Mouse (Mus musculus): ENCODE data around the gene Lcat. TPM values are rescaled to one million over a fixed set of nuclear protein-coding genes. Genes with fewer than 3 reads are reported as not detected.

Lcat gene
- polyA plus RNA-seq, 1 experiment from 2014 or later: 1.5 TPM

DNA sequence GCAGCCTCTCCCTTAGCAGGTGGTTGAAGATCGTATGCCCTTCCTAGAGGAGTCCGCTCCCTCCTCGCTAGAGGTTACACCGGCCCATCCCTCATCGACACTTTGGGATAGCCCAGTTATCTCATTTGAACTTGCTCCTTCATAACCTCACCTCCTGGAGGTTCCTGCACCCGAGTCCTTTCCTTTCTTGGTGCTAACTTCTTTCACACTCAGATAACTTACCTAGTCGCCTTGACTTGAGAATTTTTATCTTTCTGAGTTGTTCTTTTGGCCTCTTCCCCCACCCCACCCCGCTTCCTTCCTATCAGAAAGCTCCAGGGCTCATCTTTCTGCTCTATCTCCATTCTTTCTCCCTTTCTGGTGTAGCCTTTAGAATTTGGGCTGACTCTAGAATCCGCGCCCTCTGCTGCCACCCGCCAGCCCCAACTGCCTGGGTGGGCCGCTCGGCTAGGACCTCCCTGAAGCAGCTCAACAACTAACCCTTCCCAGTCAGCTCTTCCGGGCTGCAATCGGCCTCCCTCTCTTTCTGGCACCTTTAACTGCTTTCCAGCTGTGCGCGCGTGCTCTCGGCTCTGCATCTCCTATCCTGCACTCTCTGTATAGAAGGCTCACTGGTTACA lies 23.6 kb upstream of the Lcat start:
- peak overlapping the region; percentile 97 for H3K9ac ChIP-seq
- ATAC-seq (ENCODE audit: extremely low read depth, insufficient number of reproducible peaks, low FRiP score, low TSS enrichment): 0 out of 2 replicates have a peak, but pooled peaks have one; percentile 6

DNA sequence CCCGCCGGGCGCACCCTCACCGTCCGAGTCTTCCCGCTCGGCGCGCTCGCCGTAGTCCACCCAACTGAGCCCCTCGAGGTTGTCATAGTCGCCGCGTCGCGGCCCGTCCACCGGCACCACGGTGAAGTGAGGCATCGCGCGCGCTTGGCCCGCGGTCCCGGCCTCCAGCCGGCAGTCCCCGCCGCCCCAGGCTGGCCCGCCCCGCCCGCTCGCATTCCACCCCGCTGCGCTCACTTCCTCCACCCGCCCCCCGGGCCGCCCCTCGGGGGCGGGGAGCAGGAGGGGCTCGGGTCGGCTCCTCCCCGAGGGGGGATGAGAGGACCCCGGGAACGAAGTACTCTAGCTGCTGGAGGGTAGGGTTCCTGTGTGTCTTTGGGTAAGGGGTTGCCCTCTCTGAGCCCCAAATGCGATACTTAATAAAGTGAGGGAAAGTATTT lies 22.7 kb upstream of the Lcat start, which contains the start of gene Slc12a4:
TSS of gene Slc12a4 (minus strand) at position 193 of the 437 bp plus-strand sequence.
- H3K9me3 ChIP-seq: no peaks in the 10 kb centered on the region
- peak within 1 kb of the TSS; percentile 90 for H3K4me3 ChIP-seq
- peak within 1 kb of the TSS; percentile 97 for H3K9ac ChIP-seq
- 0 out of 2 replicates have a peak, but pooled peaks cover 6% of the 10 kb centered on the region for H3K36me3 ChIP-seq
- peak; percentile 78 for ATAC-seq (ENCODE audit: extremely low read depth, insufficient number of reproducible peaks, low FRiP score, low TSS enrichment)
- peaks cover 66% of the 10 kb centered on the region for H3K4me1 ChIP-seq
- WGBS: 1% methylated on average over 46 of the region's 47 CpGs
- H3K27me3 ChIP-seq (replicated peaks): no peaks in the 10 kb centered on the region
- H3K27ac ChIP-seq (replicated peaks): peak within 1 kb of the TSS; percentile 95
- H3K4me2 ChIP-seq: peak within 1 kb of the TSS; percentile 77

More for the DNA sequence above, 23.6 kb upstream of the Lcat start:
- Histone ChIP-seq H3K36me3 (0 out of 2 replicates have a peak, but pooled peaks cover 6% of the 10 kb centered on the region), H3K9me3 (no peaks in the 10 kb centered on the region), H3K4me1 (peaks cover 58% of the 10 kb centered on the region), H3K4me3 (peak overlapping the region; percentile 90), H3K27ac (replicated peaks) (peak overlapping the region; percentile 95), H3K27me3 (replicated peaks) (no peaks in the 10 kb centered on the region), H3K4me2 (peak overlapping the region; percentile 77)
- 5% methylated on average over 19 of the region's 19 CpGs for WGBS

DNA sequence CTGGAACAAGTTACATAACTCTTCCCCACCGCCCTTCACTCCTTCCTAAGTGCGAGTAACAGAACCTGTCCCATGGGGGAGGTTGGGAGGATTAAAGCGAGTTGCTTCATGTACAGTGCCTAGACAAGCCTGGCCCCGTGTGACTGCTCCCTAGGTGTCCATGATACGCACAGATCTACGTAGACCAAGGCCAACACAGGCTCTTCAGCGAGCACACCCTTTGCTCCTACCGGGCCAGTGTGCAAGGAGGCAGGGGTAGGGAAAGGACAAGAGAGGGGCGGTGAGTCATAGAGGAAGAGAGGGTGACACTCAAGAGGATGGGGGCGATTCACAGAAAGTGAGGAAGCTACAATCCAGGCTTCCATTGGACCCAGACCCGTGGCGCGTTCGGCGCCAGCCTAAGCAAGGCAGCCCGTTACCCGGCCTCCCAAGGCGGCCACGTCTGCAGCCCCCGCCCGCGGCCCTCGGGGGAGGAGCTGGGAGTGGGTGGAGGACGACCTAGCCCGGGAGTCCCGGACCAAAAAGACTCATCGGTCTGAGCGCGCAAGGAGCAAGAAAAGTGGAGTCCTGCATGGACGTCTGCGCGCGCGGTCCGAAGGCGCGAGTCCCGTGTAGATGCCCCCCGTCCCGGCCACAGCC lies 22.2 kb upstream of the Lcat start:
- Histone ChIP-seq H3K9me3 (no peaks in the 10 kb centered on the region), H3K27me3 (replicated peaks) (no peaks in the 10 kb centered on the region), H3K4me2 (peak overlapping the region; percentile 77), H3K36me3 (peaks cover 10% of the 10 kb centered on the region), H3K27ac (replicated peaks) (peak overlapping the region; percentile 95), H3K4me3 (peak overlapping the region; percentile 90), H3K9ac (peak overlapping the region; percentile 97), H3K4me1 (peaks cover 66% of the 10 kb centered on the region)
- peak; percentile 39; the same call in 1 of the 2 replicates for ATAC-seq (ENCODE audit: extremely low read depth, insufficient number of reproducible peaks, low FRiP score, low TSS enrichment)
- WGBS: 1% methylated on average over 40 of the region's 40 CpGs

DNA sequence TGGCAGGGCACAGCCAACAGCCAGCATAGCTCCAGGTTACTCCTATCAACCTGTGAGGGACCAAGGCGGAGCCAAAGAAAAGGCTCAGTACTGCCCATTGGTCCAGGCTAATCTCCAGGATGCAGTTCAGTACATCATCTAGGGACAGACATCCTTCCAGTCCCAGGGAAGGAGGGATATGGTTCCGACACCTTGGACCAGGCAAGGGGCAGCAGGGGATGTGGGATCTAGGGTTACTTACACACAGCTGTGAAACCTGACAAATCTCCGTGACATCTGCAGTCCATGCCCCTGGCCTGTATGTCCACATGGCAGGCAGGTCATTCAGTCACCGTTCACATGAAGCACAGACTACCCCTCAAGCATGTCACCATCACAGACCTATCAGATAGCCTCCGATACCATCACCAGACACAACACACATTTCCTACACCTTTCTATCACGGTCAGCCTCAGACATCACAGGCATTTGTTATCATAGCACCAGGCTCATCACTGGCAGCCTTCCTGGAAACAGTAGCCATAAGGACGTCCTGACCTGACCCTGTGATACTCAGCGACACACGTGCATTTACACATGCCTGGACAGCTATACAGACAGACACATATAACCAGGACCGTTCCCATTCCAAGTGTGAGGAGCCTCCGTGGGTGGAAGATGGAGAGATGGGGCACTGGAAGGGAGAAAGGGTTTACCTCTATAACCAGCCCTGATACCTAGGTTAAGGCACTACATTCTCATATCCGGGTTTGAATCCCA lies 21.5 kb upstream of the Lcat start:
- H3K9ac ChIP-seq: peak overlapping the region; percentile 97
- H3K36me3 ChIP-seq: peaks cover 17% of the 10 kb centered on the region
- no peak for ATAC-seq (ENCODE audit: extremely low read depth, insufficient number of reproducible peaks, low FRiP score, low TSS enrichment)
- WGBS: 42% methylated on average over 12 of the region's 12 CpGs
- H3K27ac ChIP-seq (replicated peaks): peak overlapping the region; percentile 95
- H3K4me2 ChIP-seq: peak overlapping the region; percentile 77
- H3K9me3 ChIP-seq: no peaks in the 10 kb centered on the region
- H3K27me3 ChIP-seq (replicated peaks): no peaks in the 10 kb centered on the region
- H3K4me1 ChIP-seq: peaks cover 69% of the 10 kb centered on the region
- H3K4me3 ChIP-seq: peak overlapping the region; percentile 90

DNA sequence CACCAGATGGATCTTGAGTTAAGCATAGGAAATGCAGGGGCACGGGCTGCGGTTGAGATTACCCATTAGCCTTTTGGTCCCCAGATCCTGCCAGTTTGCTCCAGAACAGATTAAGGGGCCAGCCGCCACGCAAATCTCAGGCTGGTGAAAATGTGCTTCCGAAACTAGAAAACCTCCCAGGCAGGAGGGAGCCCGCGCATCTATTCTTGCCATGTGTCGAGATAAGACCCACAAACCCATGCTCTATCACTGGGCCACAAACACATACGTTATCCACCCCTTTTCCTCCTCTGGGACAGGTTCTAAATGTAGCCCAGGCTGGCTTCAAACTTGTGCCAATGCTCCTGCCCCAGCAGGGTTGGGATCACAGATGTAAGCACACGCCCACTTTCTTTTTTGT lies 18.4 kb upstream of the Lcat start:
- no peak overlapping the region for H3K27ac ChIP-seq (replicated peaks)
- H3K4me3 ChIP-seq: no peak overlapping the region
- no peaks in the 10 kb centered on the region for H3K27me3 ChIP-seq (replicated peaks)
- no peak for ATAC-seq (ENCODE audit: extremely low read depth, insufficient number of reproducible peaks, low FRiP score, low TSS enrichment)
- no peaks in the 10 kb centered on the region for H3K9me3 ChIP-seq
- H3K4me2 ChIP-seq: no peak overlapping the region
- WGBS: 67% methylated on average over 10 of the region's 10 CpGs
- peaks cover 71% of the 10 kb centered on the region for H3K4me1 ChIP-seq
- H3K36me3 ChIP-seq: peaks cover 44% of the 10 kb centered on the region
- no peak overlapping the region for H3K9ac ChIP-seq

DNA sequence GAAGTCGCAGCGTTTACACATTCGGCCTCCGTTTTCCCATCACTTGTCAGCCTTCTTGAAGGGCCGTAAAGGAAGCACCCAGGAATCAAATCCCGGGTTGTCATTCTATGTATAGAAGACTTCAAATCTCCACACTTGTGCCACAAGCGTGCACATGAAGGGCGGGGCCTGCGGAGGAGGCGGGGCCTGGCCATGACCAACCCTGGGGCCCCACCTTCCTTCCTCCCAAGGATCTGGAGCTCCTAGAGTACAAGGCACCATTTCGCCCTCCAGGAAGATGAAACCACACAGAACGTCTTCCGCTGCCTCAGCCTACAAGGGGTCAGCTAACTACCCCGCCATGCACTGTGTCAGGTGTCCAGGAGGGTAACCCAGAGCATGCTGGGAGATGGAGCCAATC lies 17.9 kb upstream of the Lcat start:
- Histone ChIP-seq H3K27ac (replicated peaks) (no peak overlapping the region), H3K36me3 (peaks cover 49% of the 10 kb centered on the region), H3K4me1 (peaks cover 70% of the 10 kb centered on the region), H3K9me3 (no peaks in the 10 kb centered on the region), H3K9ac (no peak overlapping the region), H3K4me3 (no peak overlapping the region), H3K4me2 (no peak overlapping the region), H3K27me3 (replicated peaks) (no peaks in the 10 kb centered on the region)
- ATAC-seq (ENCODE audit: extremely low read depth, insufficient number of reproducible peaks, low FRiP score, low TSS enrichment): no peak
- WGBS: 74% methylated on average over 14 of the region's 14 CpGs

DNA sequence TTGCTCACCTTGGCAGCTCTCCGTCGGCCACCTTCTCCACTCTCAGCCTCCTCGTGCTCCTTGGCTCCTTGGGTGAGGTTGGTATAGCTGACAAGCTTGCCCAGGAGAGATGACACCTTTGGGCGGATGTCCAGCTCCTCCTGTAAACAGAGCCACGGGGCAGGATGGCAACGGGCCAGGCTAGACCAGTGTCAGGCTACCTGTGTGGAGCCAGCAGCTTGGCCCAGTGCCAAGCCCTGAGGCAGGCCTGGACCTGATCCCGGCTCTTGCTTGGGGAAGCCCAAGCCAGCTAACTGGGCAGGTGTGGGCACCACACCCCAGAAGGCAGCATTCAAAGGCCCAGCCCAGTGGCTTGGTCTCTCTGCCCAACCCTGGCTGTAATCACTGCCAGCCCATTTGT lies 16.2 kb upstream of the Lcat start:
- Histone ChIP-seq H3K4me2 (no peak overlapping the region), H3K4me1 (peaks cover 62% of the 10 kb centered on the region), H3K4me3 (no peak overlapping the region), H3K9me3 (no peaks in the 10 kb centered on the region), H3K36me3 (peaks cover 66% of the 10 kb centered on the region), H3K27ac (replicated peaks) (no peak overlapping the region), H3K9ac (no peak overlapping the region), H3K27me3 (replicated peaks) (no peaks in the 10 kb centered on the region)
- ATAC-seq (ENCODE audit: extremely low read depth, insufficient number of reproducible peaks, low FRiP score, low TSS enrichment): no peak
- WGBS: 75% methylated on average over 7 of the region's 7 CpGs

DNA sequence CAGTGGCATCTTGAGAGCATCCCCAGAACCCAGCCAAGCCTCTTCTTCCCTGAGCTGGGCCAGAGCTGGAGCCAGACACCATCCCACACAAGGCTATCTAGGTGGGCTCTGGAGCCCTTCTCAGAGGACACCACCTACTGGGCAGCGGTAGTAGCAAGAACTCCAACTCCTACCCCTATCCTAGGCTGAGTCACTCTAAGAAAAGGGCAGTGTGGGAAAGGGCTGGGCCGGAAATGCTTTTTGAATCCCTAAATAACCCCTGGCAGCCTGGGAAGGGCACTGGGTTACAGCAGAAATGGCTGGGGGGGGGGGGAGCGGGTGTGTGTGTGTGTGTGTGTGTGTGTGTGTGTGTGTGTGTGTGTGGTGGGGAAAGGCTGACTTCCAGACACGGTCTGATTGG lies 14.6 kb upstream of the Lcat start:
- Histone ChIP-seq H3K4me3 (no peak overlapping the region), H3K36me3 (peaks cover 76% of the 10 kb centered on the region), H3K9ac (no peak overlapping the region; the same call in 1 of the 2 replicates), H3K9me3 (no peaks in the 10 kb centered on the region), H3K27ac (replicated peaks) (0 out of 2 replicates have a peak overlapping the region, but pooled peaks have one; percentile 24), H3K27me3 (replicated peaks) (no peaks in the 10 kb centered on the region), H3K4me1 (peaks cover 47% of the 10 kb centered on the region), H3K4me2 (no peak overlapping the region)
- WGBS: 55% methylated on average over 3 of the region's 4 CpGs
- ATAC-seq (ENCODE audit: extremely low read depth, insufficient number of reproducible peaks, low FRiP score, low TSS enrichment): no peak

DNA sequence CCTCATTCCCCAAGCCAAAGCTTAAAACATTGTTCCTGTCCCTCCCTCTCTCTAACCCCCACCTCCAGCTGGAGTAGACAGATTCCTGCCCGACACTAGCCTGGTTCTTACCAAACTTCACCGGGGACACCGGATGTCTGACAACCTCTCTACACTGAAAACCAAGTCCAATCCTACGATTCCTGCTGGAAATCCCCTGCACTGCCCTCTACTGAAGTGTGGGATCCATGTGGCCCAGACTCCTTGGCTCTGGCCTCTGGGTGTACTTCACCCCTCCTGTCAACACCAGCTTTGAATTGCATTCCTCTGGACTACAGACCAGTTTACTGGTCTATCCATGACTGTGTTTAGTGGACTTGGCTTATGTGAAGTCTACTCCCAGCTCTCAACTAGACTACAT lies 13.4 kb upstream of the Lcat start:
- no peak overlapping the region for H3K9ac ChIP-seq
- H3K27me3 ChIP-seq (replicated peaks): no peaks in the 10 kb centered on the region
- H3K9me3 ChIP-seq: no peaks in the 10 kb centered on the region
- H3K4me1 ChIP-seq: peaks cover 38% of the 10 kb centered on the region
- H3K36me3 ChIP-seq: peaks cover 88% of the 10 kb centered on the region
- no peak overlapping the region for H3K4me2 ChIP-seq
- H3K27ac ChIP-seq (replicated peaks): peak overlapping the region; percentile 13; the same call in 1 of the 2 replicates
- WGBS: 51% methylated on average over 4 of the region's 4 CpGs
- ATAC-seq (ENCODE audit: extremely low read depth, insufficient number of reproducible peaks, low FRiP score, low TSS enrichment): no peak
- H3K4me3 ChIP-seq: no peak overlapping the region

DNA sequence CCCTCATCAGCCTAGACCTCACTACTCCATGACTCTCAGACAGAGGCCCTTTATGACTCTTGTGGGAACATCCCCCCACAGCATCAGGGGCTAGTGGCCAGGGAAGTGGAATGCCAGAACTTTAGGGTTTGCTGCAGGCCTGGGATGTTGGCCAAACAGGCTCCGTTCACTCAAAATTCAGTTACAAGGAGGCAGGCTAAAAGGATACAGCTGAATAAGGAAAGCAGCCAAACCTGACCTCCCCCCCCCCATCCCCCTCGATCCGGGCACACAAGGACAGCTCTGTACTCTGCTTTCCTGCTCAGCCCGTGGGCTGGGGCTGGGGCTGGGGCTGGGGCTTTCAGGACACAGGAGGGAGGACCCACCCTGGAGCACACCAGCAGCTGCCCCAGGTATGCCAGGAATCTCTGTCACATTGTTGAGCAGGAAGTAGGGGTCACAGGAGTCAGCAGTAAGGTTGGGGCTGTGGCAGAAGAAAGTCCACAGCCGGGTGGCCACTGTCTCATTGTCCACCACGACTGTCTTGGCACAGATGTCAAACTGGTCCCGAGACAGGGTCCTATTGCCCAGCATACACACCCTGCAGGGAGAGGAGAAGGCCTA lies 8.0 kb upstream of the Lcat start:
- WGBS: 25% methylated on average over 7 of the region's 7 CpGs
- H3K9me3 ChIP-seq: no peaks in the 10 kb centered on the region
- H3K4me1 ChIP-seq: peaks cover 40% of the 10 kb centered on the region
- no peaks in the 10 kb centered on the region for H3K27me3 ChIP-seq (replicated peaks)
- 0 out of 2 replicates have a peak overlapping the region, but pooled peaks have one; percentile 13 for H3K9ac ChIP-seq
- peaks cover 99% of the 10 kb centered on the region for H3K36me3 ChIP-seq
- peak overlapping the region; percentile 73 for H3K27ac ChIP-seq (replicated peaks)
- no peak overlapping the region for H3K4me3 ChIP-seq
- H3K4me2 ChIP-seq: no peak overlapping the region
- no peak for ATAC-seq (ENCODE audit: extremely low read depth, insufficient number of reproducible peaks, low FRiP score, low TSS enrichment)

DNA sequence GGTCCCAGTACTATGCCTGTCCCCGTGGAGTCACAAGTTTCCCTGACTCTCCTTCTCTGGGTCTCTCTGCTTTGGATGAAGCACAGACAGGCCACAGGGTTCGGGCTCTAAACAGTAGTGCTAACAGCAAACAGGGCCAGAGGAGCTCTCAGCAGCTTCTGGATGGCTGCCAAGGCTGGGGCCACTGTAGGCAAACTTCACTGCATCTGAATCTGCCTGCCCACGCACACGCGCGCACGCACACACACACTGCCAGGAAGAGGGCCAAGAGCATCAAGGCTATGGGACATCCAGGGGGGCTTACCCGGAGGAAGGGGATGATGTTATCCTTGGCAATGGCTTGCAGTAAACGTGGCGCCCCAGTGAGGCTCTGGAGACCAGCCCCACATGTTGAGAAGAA lies 6.2 kb upstream of the Lcat start:
- peak overlapping the region; percentile 65 for H3K9ac ChIP-seq
- ATAC-seq (ENCODE audit: extremely low read depth, insufficient number of reproducible peaks, low FRiP score, low TSS enrichment): peak; percentile 52; the same call in 1 of the 2 replicates
- WGBS: 35% methylated on average over 10 of the region's 10 CpGs

More for the DNA sequence above, 6.2 kb upstream of the Lcat start:
- Histone ChIP-seq H3K4me2 (no peak overlapping the region), H3K4me3 (no peak overlapping the region), H3K27ac (replicated peaks) (peak overlapping the region; percentile 70), H3K9me3 (no peaks in the 10 kb centered on the region), H3K27me3 (replicated peaks) (no peaks in the 10 kb centered on the region), H3K4me1 (peaks cover 38% of the 10 kb centered on the region), H3K36me3 (peaks cover 99% of the 10 kb centered on the region)

Data from heart, embryonic 13.5 days (tissue).